Mouse (Mus musculus) urinary bladder, adult 18-20 months (tissue): Measurements from ENCODE around the gene Babam2.
"Not testable (repeated sequence)": the region's sequence is repeated elsewhere in the genome, so short reads cannot be mapped to it uniquely, and the experiment has no call there.

Source experiments
- DNase-seq, 2 experiments: peaks; one replicate each; pipeline ENCODE4 v3.0.0; 2022; ENCODE audit warnings: low spot score in 2 of 2, mixed read lengths in 2 of 2

Gene Babam2

DNA sequence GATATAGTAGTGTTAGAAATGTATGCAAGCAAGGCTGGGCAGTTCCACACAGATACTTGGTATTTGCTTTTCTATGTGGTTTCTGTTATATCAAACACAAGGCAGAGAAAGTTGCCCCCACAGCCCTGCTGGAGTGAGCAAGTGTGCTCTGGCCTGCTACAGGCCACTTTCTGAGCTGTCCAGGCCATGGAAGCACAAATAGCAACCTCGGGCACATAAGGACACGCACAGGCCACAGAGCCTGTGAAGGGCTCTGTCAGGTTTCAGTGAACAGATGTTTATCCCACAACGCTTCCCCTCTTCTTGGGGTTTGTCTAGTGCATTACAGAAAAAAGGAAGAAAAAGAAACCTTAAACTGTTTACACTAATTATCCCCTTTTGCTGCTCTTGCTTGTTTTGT lies 236.9 kb downstream of the Babam2 start:
- DNase-seq, result no peak

DNA sequence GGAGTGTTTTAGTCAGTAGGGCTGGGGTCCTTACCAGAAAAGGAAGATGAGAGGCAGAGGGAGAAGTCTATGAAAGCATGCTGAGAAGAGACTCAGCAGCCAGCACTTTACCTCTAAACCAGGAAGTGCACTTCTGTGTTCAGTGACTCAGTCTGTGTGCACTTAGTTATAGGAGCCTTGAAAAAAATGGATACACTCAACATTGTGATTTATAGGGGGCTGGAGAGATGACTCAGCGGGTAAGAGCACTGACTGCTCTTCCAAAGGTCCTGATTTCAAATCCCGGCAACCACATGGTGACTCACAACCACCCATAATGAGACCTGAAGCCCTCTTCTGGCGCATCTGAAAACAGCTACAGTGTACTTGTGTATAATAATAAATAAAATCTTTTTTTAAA lies 238.5 kb downstream of the Babam2 start:
- DNase-seq, result peak in 1 of 2 experiments; percentile 24

DNA sequence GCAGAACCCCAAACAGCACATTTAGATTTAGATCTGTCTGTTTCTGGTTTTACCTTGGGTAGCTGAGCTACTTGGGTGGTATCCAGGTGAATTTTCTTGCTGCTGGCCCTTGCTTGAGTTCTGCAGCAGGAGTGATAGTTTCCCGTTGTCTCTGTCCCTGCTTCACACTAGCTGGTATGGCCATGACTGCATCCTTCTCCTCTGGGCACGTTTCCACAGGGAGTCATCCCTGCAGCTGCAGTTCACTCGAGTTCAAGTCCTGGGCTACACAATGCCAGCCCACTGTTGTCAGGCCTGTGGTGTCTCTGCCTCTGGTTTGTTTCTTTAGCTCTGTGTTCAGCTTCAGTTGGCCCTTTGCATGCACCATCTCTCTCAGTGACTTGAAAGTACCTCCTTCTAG lies 239.0 kb downstream of the Babam2 start:
- DNase-seq, result no peak

DNA sequence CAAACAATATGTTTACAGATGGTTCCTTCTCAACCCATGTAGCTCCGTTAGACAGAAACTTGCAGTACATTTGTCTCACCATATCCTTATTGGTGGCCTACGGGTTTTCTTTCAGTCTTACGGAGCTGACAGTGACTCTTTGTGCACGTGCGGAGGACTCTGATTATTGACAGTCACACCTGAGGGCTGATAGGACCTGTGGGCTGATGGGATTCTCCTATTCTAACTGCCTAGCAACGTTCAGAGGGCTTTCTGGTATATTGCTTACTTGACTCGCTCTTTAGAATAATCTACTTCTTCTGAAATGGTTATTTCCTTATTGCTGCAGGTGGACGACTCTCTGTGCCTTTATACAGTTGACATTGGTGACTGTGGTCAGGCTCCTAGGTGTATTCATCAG lies 243.4 kb downstream of the Babam2 start:
- DNase-seq, result no peak

DNA sequence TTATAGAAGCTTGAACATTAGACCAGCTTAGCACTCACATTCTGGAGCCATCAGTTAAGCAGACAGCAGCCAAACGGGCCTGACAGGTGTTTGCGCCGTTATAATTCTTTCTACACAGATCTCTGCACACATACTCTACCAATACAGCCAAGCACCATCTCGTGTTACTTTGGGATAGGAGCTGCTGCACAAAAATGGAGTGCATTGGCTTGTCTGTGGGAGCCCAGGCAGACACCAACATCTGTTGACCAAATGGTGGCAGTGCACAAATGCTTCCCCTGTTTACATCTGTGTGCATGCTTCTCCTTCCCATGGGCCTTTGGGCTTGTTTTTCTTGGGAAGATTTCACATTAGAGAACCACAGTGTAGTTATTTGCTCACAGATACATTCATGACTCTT lies 249.7 kb downstream of the Babam2 start:
- DNase-seq, result no peak

DNA sequence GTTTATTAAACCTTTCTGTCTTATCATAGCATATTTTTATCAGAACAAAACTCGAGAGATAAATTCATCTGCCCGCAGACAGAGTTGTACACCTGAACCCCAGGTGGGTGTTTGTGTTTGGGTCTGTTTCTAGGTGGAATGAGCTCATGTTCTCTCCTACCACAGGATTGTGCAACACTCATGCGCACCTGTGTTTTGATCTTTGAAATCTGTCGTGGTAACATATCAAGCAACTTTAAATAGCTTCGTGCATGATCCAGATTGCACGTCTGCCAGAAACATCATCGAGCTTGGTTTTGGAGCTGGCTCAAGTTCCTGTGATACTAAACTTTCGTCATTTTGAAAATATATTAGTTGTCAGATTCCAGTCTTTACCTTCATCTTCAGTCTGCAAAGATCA lies 251.9 kb downstream of the Babam2 start:
- no peak for DNase-seq

DNA sequence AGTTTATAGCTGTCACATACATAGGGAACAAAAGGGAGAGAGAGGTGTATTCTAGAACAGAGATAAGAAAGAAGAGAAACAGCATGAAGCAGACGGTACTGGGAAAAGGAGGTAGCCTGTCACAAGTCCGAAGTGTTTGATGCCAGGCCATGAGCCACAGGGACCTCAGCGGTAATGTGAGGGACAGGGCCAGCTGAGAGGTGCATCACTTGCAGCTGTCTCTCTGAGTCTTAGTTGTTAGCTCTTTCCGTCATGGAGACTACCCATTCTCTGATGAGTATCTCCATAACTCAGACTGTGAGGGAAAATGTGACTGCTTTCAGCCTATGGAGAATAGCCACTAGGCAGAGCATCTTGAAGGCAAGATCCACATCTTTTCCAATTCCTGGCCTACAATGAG lies 253.0 kb downstream of the Babam2 start:
- no peak for DNase-seq

DNA sequence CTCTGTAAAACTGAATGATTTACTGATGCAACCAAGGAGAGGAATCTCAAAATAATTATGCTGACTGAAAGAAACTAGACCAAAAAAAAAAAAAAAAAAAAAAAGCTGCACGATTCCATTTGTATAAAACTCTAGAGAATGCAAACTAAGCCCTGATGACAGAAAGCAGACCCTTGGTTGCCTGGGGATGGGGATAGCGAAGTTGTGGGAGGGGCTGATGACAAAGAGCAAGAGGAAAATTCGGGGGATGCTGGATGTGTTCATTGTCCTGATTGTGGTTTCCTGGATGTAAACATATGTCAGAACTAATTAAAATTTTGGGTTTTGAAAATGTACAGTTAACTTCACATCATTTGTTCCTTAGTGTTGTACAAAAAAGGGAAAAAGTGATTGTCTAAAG lies 257.7 kb downstream of the Babam2 start:
- no peak for DNase-seq

DNA sequence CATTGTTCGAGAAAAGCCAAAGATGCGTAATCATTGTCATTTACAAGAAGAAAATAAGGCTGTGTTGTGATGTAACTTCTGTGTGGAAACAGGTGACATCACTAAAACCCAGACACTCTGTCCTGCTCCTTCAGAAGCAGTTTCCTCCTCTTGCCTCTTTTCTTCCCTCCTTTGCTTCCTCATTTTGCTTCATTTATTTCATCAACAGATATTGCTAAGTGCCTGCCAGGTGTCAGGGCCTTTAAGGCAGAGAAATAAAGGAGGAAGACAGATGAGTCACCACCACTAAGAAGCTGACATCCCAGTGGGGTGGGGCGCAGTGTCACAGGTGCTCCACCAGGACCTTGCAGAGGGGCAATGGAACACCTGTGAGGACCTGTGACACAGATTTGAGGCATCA lies 258.9 kb downstream of the Babam2 start:
- no peak for DNase-seq

DNA sequence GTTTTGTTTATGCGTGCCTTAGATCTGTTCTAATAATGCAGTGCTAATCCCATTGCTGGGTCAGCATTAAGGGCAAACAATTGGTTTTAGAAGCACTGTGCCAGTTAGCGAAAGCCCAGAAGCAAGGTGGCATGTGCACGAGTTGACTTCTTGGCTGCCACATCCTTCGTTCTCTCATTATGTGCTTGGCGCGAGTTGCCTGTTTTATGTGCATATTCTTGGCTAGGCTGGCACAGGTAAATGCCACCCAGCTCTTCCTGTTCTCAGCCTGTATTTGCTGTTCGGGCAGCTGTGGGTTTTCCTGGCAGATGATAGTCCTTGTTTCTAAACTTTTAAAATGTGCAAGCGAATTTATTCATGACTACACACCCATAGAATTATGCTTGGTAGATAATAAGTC lies 262.4 kb downstream of the Babam2 start:
- no peak for DNase-seq

DNA sequence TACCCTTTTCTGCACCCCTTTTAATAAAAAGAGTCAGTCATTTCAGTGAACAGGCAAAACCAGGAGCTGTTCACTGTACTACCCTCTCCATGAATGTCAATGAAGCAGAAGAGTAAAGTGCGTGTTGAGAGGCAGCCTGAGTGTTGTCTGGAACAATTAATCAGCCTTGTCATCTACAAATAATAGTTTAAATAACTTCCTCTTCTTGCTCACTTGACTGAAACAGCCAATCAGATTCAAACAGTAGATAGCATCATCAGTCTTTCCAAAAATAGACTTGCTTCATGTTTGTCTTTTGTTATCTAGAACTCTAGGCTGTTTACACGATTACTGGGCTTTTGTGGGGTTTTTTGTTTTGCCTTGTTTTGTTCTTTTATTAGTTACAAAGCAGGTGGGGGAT lies 263.9 kb downstream of the Babam2 start:
- no peak for DNase-seq

DNA sequence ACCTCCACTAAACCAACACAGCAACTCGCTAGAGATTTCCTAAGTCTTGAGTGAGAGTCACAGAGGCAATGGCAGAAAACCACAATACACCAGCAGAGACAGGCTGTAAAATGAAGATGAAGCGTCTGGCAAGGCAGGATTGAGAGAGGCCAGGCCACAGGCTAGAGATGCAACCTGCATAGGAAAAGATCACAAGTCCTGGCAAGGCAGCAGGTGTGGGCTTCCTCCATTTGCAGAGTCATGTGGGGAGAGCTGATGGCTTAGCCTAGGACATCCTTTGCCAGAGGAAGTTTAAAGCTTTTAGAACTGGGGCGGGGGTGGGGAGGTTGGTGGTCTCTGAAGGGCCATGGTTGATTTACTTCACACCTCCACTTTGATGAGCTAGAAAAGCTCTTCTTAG lies 264.9 kb downstream of the Babam2 start:
- DNase-seq, result no peak

DNA sequence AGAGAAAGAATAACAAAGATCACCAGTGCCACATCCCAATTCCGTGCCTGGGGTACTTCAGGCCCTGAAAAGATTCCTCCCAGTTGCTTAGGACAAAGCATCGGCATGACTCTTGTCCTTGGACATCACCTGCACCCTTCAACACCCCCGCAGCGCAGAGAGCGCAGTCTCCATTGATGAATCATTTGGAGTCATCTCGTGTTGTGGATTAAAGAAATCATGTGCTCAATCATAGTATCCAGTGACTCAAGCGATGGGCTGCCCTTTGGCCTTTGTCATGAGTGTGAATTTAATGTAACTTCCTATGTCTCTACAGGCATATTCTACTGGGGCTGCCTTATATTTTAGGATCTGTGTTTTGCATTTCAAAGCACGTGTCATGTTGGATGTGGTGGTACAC lies 265.9 kb downstream of the Babam2 start:
- no peak for DNase-seq

DNA sequence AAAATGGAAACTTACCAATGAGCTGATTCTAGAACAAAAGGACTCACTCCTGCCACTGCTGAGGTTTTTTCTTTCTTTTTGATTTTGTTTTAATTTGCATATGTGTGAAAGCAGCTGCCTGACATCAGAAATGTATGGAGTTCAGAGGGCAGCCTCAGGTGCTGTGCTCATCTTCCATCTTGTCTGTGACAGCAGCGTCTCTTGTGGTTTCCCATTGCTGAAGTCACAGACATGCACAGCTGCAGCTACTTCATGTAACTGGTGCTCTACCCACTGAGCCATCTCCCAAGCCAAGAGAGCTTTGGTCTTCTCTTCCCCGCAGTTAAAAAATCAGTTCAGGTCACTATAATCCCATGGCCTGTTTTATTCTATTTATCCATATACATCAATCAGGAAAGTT lies 266.4 kb downstream of the Babam2 start:
- no peak for DNase-seq

DNA sequence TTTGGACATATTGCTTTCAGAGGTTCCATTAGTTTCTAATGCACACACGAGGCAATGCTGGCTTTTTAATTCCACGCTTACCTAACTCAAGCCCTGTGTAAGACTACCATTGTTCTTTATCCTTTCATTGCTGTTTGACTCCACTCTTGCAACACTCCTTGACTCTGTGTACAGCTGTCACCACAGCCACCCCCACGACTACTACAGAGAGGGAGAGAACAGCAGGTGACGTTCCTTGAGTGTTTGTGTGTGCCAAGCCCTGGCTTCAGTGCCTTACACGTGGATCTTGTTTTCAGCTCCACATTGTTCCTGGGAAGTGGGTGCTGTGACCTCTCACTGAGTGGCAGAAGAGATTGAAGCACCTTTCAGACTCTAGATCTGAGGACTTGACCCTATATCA lies 269.3 kb downstream of the Babam2 start:
- DNase-seq, result no peak

DNA sequence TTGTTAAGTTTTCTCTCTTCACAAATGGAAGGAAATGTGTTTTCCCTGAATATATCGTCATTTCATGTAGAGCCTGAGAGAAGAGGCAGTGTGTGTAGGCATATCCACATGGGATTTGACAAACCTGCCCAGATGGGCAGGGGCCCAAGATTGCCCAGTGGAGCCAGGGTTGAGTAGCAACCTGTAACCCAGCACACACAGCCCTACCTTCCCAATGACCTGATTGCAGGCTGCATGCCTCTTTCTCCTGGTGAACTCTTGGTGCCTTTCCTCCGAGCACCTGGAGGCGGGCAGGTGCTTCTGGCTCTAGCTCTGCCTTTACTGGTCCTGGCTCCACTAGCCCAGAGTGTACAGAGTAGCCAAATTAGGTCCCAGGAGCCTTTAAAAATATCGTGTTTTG lies 270.0 kb downstream of the Babam2 start:
- DNase-seq, result no peak

DNA sequence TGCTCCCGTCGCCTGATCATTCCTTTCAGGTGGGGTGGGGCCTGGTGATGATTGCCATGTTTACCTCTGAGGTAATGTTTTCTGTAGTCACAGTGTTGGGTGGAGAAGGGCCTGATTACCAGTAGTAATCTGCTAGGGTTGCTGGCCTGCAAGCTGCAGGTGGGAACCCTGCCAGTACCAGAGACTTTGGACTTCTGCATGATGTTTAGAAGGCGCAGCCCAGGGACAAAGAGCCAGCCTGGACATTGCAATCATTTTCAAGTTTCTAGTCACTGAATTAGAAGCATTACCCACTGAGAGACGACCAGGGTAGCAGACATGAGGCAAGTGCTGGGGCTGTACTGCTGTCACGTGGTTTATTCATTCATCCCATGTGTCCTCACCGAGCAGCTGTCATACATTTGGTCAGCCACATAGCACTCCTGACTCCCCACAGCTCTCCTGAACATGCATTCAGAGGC lies 270.6 kb downstream of the Babam2 start:
- DNase-seq, result peak in 1 of 2 experiments; percentile 54

DNA sequence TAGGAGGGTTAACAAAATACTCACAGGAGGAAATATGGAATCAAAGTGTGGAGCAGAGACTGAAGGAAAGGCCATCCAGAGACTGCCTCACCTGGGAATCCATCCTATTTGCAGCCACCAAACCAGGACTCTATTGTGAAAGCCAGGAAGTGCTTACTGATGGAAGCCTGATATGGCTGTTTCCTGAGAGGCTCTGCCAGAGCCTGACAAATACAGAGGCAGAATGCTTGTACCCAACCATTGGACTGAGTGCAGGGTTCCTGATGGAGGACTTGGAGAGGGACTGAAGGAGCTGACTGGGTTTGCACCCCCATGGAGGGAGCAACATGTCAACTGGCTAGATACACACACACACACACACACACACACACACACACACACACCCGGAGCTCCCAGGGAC lies 274.9 kb downstream of the Babam2 start:
- not testable (repeated sequence) for DNase-seq

DNA sequence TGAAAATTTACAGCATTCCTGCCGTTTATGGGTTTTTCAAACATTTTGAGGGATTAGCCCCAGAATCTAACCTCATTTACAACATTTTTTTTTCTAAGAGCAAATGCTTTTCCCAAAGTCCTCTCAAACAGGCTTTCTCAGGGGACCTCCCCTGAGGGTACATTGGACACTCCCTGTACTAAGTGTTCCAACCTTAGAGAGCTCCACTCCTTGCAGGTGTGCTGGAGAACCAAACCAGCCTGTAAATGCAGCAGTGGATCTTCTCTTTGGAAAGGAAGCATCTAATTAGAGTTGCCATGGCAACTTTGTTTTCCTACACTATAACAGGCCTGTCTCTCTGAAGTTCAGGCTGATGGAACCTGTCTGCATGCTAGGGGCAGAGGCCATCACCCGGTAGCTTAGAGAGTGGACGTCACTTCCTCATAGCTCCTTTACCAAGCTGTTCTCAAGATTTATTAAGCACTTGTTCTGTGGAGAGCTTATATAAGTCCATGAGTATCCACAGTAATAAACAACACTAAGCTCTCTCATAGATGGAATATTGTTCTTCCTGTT lies 277.2 kb downstream of the Babam2 start:
- no peak for DNase-seq

DNA sequence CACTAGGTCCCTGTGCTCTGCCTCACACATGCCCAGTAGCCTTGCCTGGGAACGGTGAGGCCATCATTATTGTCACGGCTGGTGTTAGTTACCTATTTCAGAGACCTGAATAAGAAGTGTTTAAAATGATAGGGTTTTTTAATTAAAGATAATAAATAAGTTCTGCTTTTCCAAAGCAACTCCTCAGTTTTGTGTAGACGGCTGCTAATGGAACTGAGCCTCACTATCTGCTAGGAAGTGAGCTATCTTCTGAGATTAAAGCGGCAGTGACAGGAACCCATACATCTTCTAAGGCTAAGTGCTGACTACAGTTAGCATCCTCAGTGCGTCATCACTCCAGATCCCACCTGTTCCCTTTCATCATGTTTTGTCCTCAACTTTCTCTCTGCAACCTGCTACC lies 284.6 kb downstream of the Babam2 start:
- no peak for DNase-seq

DNA sequence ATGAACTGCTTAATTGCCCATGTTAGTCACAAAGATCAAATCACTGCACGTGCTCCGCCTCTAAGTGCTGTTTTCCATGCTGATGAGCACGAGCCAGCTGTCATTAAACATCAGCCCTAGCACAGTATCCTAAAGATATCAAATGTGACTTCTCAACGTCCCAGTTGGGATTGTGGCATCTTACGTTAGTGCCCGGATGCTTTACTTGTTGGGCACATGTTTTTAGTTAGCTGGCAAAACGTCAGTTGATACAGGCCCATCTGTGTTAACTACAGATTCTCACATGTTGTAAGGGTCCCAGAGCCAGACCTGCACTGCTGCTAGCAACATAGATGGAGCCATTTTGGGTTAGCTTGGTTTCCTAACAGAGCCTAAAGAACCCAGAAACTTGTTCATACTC lies 285.7 kb downstream of the Babam2 start:
- no peak for DNase-seq

DNA sequence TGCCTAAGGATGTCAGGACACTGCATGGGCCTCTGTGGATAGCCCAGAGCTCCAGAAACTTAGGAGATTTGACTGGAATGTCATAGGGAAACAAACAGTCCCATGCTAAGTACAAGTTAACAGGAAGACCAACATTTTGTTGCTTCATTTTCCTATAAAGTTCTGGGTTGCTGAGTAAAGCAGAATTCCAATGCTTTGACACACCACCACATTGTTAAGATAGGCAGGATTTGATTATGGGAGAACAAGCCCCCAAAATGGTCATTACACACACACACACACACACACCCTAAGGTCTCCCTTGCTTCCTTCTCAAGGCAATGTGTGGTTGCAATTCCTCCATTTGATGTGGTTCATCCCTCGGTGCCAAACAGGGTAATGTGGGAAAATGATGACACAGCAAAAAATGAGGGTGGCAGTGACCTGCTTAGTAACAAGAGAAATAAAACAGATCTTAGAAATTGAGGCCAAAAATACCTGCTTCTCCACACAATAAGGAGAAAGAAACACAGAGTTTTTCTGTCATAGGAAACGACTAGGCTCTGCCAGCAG lies 286.4 kb downstream of the Babam2 start:
- no peak for DNase-seq

DNA sequence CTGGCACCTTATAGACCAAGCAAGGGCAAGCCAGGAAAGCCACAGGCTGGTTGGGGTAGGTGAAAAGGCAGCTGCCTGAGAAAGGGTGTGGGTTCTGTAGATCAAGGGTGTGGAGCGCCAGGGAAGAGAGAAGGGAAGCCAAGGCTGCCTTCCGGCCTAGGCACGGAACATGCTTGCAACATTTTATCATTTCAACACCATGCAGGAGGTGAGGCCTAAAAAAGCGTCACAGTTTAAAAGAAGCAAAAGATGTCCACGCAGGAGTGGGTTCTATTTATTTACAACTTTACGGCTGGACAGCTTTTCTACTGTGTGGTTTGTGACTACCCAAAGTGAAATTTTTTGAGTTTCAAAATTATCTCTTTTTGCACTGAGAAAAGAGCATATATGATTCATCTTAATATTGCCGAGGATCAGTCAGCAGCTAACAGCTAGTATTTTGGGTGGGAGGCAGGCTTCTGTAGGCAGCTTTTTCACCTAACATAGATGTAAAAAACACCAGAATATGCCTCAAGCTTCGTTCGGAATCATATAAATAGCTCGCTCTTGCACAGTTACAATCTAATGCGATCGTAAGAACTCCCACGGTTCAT lies 287.0 kb downstream of the Babam2 start:
- peak in 1 of 2 experiments; percentile 71 for DNase-seq

DNA sequence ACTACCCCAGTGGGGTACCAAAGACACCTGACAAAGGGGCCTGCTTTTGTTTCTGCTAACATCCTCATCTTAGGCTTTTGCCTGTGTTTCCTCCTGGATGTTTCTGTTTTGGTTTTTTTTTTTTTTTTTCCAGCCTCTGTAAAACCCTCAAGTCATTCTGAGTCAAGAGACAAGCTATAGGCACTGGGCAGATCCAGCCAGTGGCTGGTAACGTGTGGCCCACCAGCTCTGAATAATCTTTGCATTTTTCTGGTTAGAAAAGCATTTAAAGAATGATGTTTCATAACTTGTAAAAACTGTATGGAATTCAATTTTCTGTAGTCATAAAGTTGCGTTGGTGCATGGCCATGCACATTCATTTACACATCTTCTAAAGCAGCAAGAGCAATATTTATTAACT lies 287.5 kb downstream of the Babam2 start:
- DNase-seq, result no peak
